Mouse (Mus musculus) liver, embryonic 13.5 days (tissue): ENCODE data around the gene Polg. TPM values are rescaled to one million over a fixed set of nuclear protein-coding genes. Genes with fewer than 3 reads are reported as not detected.

ENCODE experiments used
- ATAC-seq: fragments of 200-750 bp; cut with Nextera tagmentation; 2 replicates; pipeline ENCODE4 v1.8.0; 2017; ENCODE audit warnings: low read depth, mild to moderate bottlenecking, moderate number of reproducible peaks, moderate library complexity
- DNase-seq: peaks from one replicate; pipeline ENCODE4 v3.0.0; 2022
- H3K27ac ChIP-seq: fragments of 300-500 bp; sonication (generic); 2 replicates; pipeline ENCODE4 v1.5.1; 2015; ENCODE audit warnings: moderate library complexity, mild to moderate bottlenecking, inconsistent platforms
- H3K27me3 ChIP-seq: fragments of 300-500 bp; sonication (generic); 2 replicates; pipeline ENCODE4 v1.6.1; 2015; ENCODE audit warnings: mild to moderate bottlenecking, inconsistent platforms
- H3K36me3 ChIP-seq: fragments of 300-500 bp; sonication (generic); 2 replicates; pipeline ENCODE4 v1.6.1; 2015; ENCODE audit warnings: mild to moderate bottlenecking, inconsistent platforms
- H3K4me1 ChIP-seq: fragments of 300-500 bp; sonication (generic); replicated peaks from 2 replicates; pipeline ENCODE4 v1.6.1; 2015; ENCODE audit warnings: inconsistent platforms
- H3K4me2 ChIP-seq: fragments of 300-500 bp; sonication (generic); 2 replicates; pipeline ENCODE4 v1.6.1; 2015; ENCODE audit warnings: inconsistent platforms, mild to moderate bottlenecking, moderate library complexity
- H3K4me3 ChIP-seq: fragments of 300-500 bp; sonication (generic); replicated peaks from 2 replicates; pipeline ENCODE4 v1.5.1; 2015; ENCODE audit warnings: mild to moderate bottlenecking, inconsistent platforms
- H3K9ac ChIP-seq: fragments of 300-500 bp; sonication (generic); 2 replicates; pipeline ENCODE4 v1.6.1; 2015; ENCODE audit warnings: mild to moderate bottlenecking, inconsistent platforms
- H3K9me3 ChIP-seq: fragments of 300-500 bp; sonication (generic); replicated peaks from 2 replicates; pipeline ENCODE4 v1.6.1; 2016; ENCODE audit warnings: inconsistent platforms
- WGBS: fragments of 180-500 bp; shearing (Covaris S2); methylation state at CpG from one replicate; pipeline ENCODE4 v1.1.7; 2015; ENCODE audit not compliant: insufficient replicate concordance; 5-methylcytosine and 5-hydroxymethylcytosine counted together
- polyA plus RNA-seq: library from polyadenylated mRNA; unstranded; fragments of >200 nt; fragmentation: Nextera tagmentation; extraction: Ambion mirVana; gene quantifications from 2 replicates; pipeline ENCODE4 v1.2.1, GENCODE M21; 2015

Gene Polg
- polyA plus RNA-seq, 1 experiment from 2014 or later: 15.4 TPM

- DNase-seq: no peak
- no peak overlapping the region for H3K9ac ChIP-seq
- no peak overlapping the region for H3K4me3 ChIP-seq
- H3K4me1 ChIP-seq: peaks cover 32% of the 10 kb centered on the region
- WGBS: 84% methylated on average over 10 of the region's 10 CpGs
- H3K36me3 ChIP-seq: peaks cover 75% of the 10 kb centered on the region
- no peak overlapping the region for H3K27ac ChIP-seq
- H3K4me2 ChIP-seq: no peak overlapping the region
- H3K27me3 ChIP-seq: peaks cover 2% of the 10 kb centered on the region
- H3K9me3 ChIP-seq: no peaks in the 10 kb centered on the region
- ATAC-seq: no peak
These were observed 4.4 kb downstream of the Polg start for GRCm38 (mm10) chr7:79461721-79462120.

- ATAC-seq (no peak), DNase-seq (no peak)
- 79% methylated on average over 3 of the region's 3 CpGs for WGBS
- no peak overlapping the region for H3K4me2 ChIP-seq
- no peak overlapping the region for H3K9ac ChIP-seq
- H3K9me3 ChIP-seq: no peaks in the 10 kb centered on the region
- H3K4me1 ChIP-seq: no peaks in the 10 kb centered on the region
- no peak overlapping the region for H3K4me3 ChIP-seq
- no peaks in the 10 kb centered on the region for H3K27me3 ChIP-seq
- no peak overlapping the region for H3K27ac ChIP-seq
- H3K36me3 ChIP-seq: peaks cover 90% of the 10 kb centered on the region
These were observed 18.7 kb downstream of the Polg start for GRCm38 (mm10) chr7:79447486-79447885.

GRCm38 (mm10) chr7:79447048-79447447, 19.1 kb downstream of the Polg start:
- Histone ChIP-seq H3K4me3 (no peak overlapping the region), H3K27me3 (no peaks in the 10 kb centered on the region), H3K27ac (no peak overlapping the region), H3K9me3 (no peaks in the 10 kb centered on the region), H3K9ac (no peak overlapping the region), H3K4me1 (no peaks in the 10 kb centered on the region), H3K4me2 (no peak overlapping the region), H3K36me3 (peaks cover 90% of the 10 kb centered on the region)
- 73% methylated on average over 2 of the region's 2 CpGs for WGBS
- DNase-seq (no peak), ATAC-seq (no peak)

- 68% methylated on average over 2 of the region's 2 CpGs for WGBS
- H3K36me3 ChIP-seq: peaks cover 78% of the 10 kb centered on the region
These were observed 26.1 kb downstream of the Polg start for GRCm38 (mm10) chr7:79440035-79440434.

GRCm38 (mm10) chr7:79428243-79428642, 37.9 kb downstream of the Polg start:
- H3K27me3 ChIP-seq: no peaks in the 10 kb centered on the region
- H3K4me2 ChIP-seq: no peak overlapping the region
- no peaks in the 10 kb centered on the region for H3K4me1 ChIP-seq
- no peak overlapping the region for H3K27ac ChIP-seq
- no peak overlapping the region for H3K9ac ChIP-seq
- no peaks in the 10 kb centered on the region for H3K9me3 ChIP-seq
- DNase-seq: no peak
- peaks cover 47% of the 10 kb centered on the region for H3K36me3 ChIP-seq
- no peak overlapping the region for H3K4me3 ChIP-seq
- WGBS: 65% methylated on average over 5 of the region's 5 CpGs
- no peak for ATAC-seq

More at GRCm38 (mm10) chr7:79440035-79440434, 26.1 kb downstream of the Polg start:
- Histone ChIP-seq H3K9me3 (no peaks in the 10 kb centered on the region), H3K27ac (no peak overlapping the region), H3K27me3 (no peaks in the 10 kb centered on the region), H3K4me1 (no peaks in the 10 kb centered on the region), H3K4me2 (no peak overlapping the region), H3K4me3 (no peak overlapping the region), H3K9ac (no peak overlapping the region)
- ATAC-seq (no peak), DNase-seq (no peak)

GRCm38 (mm10) chr7:79425804-79426203, 40.4 kb downstream of the Polg start:
- WGBS: 85% methylated on average over 10 of the region's 10 CpGs
- peaks cover 43% of the 10 kb centered on the region for H3K36me3 ChIP-seq

GRCm38 (mm10) chr7:79422876-79423275, 43.3 kb downstream of the Polg start:
- ATAC-seq (no peak), DNase-seq (no peak)
- Histone ChIP-seq H3K4me3 (no peak overlapping the region), H3K9ac (no peak overlapping the region), H3K27me3 (no peaks in the 10 kb centered on the region), H3K9me3 (no peaks in the 10 kb centered on the region), H3K4me1 (no peaks in the 10 kb centered on the region), H3K36me3 (peaks cover 57% of the 10 kb centered on the region), H3K4me2 (no peak overlapping the region), H3K27ac (no peak overlapping the region)
- WGBS: 62% methylated on average over 10 of the region's 10 CpGs

More at GRCm38 (mm10) chr7:79425804-79426203, 40.4 kb downstream of the Polg start:
- Histone ChIP-seq H3K9me3 (no peaks in the 10 kb centered on the region), H3K4me2 (no peak overlapping the region), H3K27me3 (no peaks in the 10 kb centered on the region), H3K4me1 (no peaks in the 10 kb centered on the region), H3K9ac (no peak overlapping the region), H3K4me3 (no peak overlapping the region), H3K27ac (no peak overlapping the region)
- DNase-seq (no peak), ATAC-seq (no peak)

- 77% methylated on average over 7 of the region's 7 CpGs for whole genome bisulfite sequencing
- no peak for ATAC-seq
- H3K9me3 ChIP-seq: no peaks in the 10 kb centered on the region
These were observed 46.2 kb downstream of the Polg start for GRCm38 (mm10) chr7:79419950-79420349.

GRCm38 (mm10) chr7:79414449-79415375, 51.5 kb downstream of the Polg start:
- no peak for DNase-seq
- peaks cover 6% of the 10 kb centered on the region; the same call in 1 of the 2 replicates for H3K4me1 ChIP-seq

More at GRCm38 (mm10) chr7:79419950-79420349, 46.2 kb downstream of the Polg start:
- no peaks in the 10 kb centered on the region for H3K27me3 ChIP-seq
- H3K9ac ChIP-seq: no peak overlapping the region
- peaks cover 43% of the 10 kb centered on the region for H3K36me3 ChIP-seq
- H3K4me1 ChIP-seq: no peaks in the 10 kb centered on the region
- H3K4me3 ChIP-seq: no peak overlapping the region
- no peak overlapping the region for H3K27ac ChIP-seq
- no peak overlapping the region for H3K4me2 ChIP-seq
- no peak for DNase-seq

GRCm38 (mm10) chr7:79400296-79400695, 65.9 kb downstream of the Polg start:
- ATAC-seq (no peak), DNase-seq (no peak)
- Histone ChIP-seq H3K27me3 (no peaks in the 10 kb centered on the region), H3K9me3 (no peaks in the 10 kb centered on the region), H3K36me3 (peaks cover 26% of the 10 kb centered on the region), H3K27ac (no peak overlapping the region), H3K4me3 (no peak overlapping the region), H3K4me2 (no peak overlapping the region), H3K9ac (no peak overlapping the region), H3K4me1 (no peaks in the 10 kb centered on the region)
- WGBS: 76% methylated on average over 3 of the region's 3 CpGs

More at GRCm38 (mm10) chr7:79414449-79415375, 51.5 kb downstream of the Polg start:
- no peak overlapping the region for H3K27ac ChIP-seq
- 90% methylated on average over 18 of the region's 18 CpGs for WGBS
- peaks cover 51% of the 10 kb centered on the region for H3K36me3 ChIP-seq
- no peak for ATAC-seq
- no peak overlapping the region for H3K4me2 ChIP-seq
- H3K9ac ChIP-seq: no peak overlapping the region
- H3K4me3 ChIP-seq: no peak overlapping the region
- H3K9me3 ChIP-seq: no peaks in the 10 kb centered on the region
- H3K27me3 ChIP-seq: no peaks in the 10 kb centered on the region

GRCm38 (mm10) chr7:79398971-79399370, 67.2 kb downstream of the Polg start:
- H3K4me2 ChIP-seq: no peak overlapping the region
- H3K36me3 ChIP-seq: peaks cover 26% of the 10 kb centered on the region
- DNase-seq (no peak), ATAC-seq (no peak)
- H3K4me1 ChIP-seq: peaks cover 5% of the 10 kb centered on the region; the same call in 1 of the 2 replicates
- H3K4me3 ChIP-seq: no peak overlapping the region
- no peak overlapping the region for H3K27ac ChIP-seq
- H3K27me3 ChIP-seq: no peaks in the 10 kb centered on the region
- WGBS: 80% methylated on average over 12 of the region's 12 CpGs
- H3K9ac ChIP-seq: no peak overlapping the region
- H3K9me3 ChIP-seq: no peaks in the 10 kb centered on the region
